Mouse (Mus musculus): ENCODE data around the gene Ngrn.

Gene Ngrn

GRCm38 (mm10) chr7:80264606-80265005 lies 3.6 kb downstream of the Ngrn start:
- no peak for DNase-seq

- no peak for DNase-seq
Observed at GRCm38 (mm10) chr7:80267764-80268163, 6.7 kb downstream of the Ngrn start.

GRCm38 (mm10) chr7:80268897-80269750 lies 8.1 kb downstream of the Ngrn start, which contains the start of gene Vps33b:
Gene Vps33b (plus strand): TSS chr7:80269649.
- DNase-seq, result peak; percentile 95 to 96

GRCm38 (mm10) chr7:80269751-80270255 lies 8.8 kb downstream of the Ngrn start:
- DNase-seq, result no peak

- no peak for DNase-seq
Observed at GRCm38 (mm10) chr7:80273456-80273855, 12.4 kb downstream of the Ngrn start.

- no peak for DNase-seq
Observed at GRCm38 (mm10) chr7:80276374-80276773, 15.4 kb downstream of the Ngrn start.

GRCm38 (mm10) chr7:80280032-80280431 lies 19.0 kb downstream of the Ngrn start:
- no peak for DNase-seq

GRCm38 (mm10) chr7:80280998-80281397 lies 20.0 kb downstream of the Ngrn start:
- no peak for DNase-seq

GRCm38 (mm10) chr7:80281646-80282045 lies 20.6 kb downstream of the Ngrn start:
- DNase-seq, result no peak

- no peak for DNase-seq
Observed at GRCm38 (mm10) chr7:80283226-80283918, 22.4 kb downstream of the Ngrn start.

- DNase-seq, result no peak
Observed at GRCm38 (mm10) chr7:80284391-80284790, 23.4 kb downstream of the Ngrn start.

GRCm38 (mm10) chr7:80285725-80286124 lies 24.7 kb downstream of the Ngrn start:
- peak; percentile 53 to 78 for DNase-seq

- peak in 1 of 2 experiments; percentile 37 for DNase-seq
Observed at GRCm38 (mm10) chr7:80287736-80288135, 26.7 kb downstream of the Ngrn start.

- DNase-seq, result peak; percentile 99
Observed at GRCm38 (mm10) chr7:80294062-80294763, 33.2 kb downstream of the Ngrn start, which contains the start of gene Prc1. Gene Prc1 (plus strand): TSS chr7:80294450.

GRCm38 (mm10) chr7:80294764-80295648 lies 34.0 kb downstream of the Ngrn start:
- peak in 1 of 2 experiments; percentile 39 for DNase-seq

- no peak for DNase-seq
Observed at GRCm38 (mm10) chr7:80296462-80296861, 35.4 kb downstream of the Ngrn start.

GRCm38 (mm10) chr7:80297041-80297440 lies 36.0 kb downstream of the Ngrn start:
- DNase-seq, result no peak

GRCm38 (mm10) chr7:80298754-80299153 lies 37.7 kb downstream of the Ngrn start:
- no peak for DNase-seq

GRCm38 (mm10) chr7:80299568-80299967 lies 38.6 kb downstream of the Ngrn start:
- no peak for DNase-seq

- DNase-seq, result no peak
Observed at GRCm38 (mm10) chr7:80301522-80301921, 40.5 kb downstream of the Ngrn start.

- no peak for DNase-seq
Observed at GRCm38 (mm10) chr7:80307766-80308165, 46.8 kb downstream of the Ngrn start.

GRCm38 (mm10) chr7:80310771-80311170 lies 49.8 kb downstream of the Ngrn start:
- DNase-seq, result no peak

All from thymus, postnatal 36 days (tissue).